Mouse (Mus musculus) layer of hippocampus, postnatal 36 days (tissue): ENCODE data around the gene Plk1. TPM values are rescaled to one million over a fixed set of nuclear protein-coding genes. Genes with fewer than 3 reads are reported as not detected.

ENCODE experiments used
- DNase-seq, 2 experiments: peaks; one replicate each; pipeline ENCODE4 v3.0.0; 2022
- total RNA-seq, 2 experiments: library from RNA; stranded (reverse); gene quantifications; 2 replicates each; pipeline ENCODE4 v1.2.3; 2021

The Plk1 gene
- total RNA-seq, 2 experiments from 2014 or later = 2.7 to 2.8 TPM

DNA sequence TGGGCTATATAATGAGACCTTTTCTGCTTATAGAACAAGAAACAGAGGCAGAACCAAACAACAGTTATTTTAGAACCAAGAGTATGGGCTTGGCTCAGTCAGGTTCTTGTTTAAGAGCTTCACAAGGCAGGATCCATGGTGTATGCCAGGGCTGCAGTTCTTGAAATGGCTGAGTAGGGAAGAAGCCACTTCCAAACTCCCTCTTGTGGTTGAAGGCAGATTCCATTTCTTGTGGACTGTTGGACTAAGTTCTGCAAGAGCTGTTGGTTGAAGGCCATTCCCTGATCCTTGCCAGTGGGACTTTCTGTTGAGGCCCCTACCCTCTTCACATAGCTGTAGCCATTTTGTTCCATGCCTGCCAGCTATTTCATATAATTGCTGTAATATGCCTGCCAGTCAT is 34.7 kb downstream of the Plk1 start:
- DNase-seq = no peak

GRCm38 (mm10) chr7:122196771-122197170 is 37.5 kb downstream of the Plk1 start:
- no peak for DNase-seq

GRCm38 (mm10) chr7:122197306-122197705 is 38.1 kb downstream of the Plk1 start:
- peak in 1 of 2 experiments; percentile 28 for DNase-seq

GRCm38 (mm10) chr7:122199296-122199695 is 40.1 kb downstream of the Plk1 start:
- no peak for DNase-seq

DNA sequence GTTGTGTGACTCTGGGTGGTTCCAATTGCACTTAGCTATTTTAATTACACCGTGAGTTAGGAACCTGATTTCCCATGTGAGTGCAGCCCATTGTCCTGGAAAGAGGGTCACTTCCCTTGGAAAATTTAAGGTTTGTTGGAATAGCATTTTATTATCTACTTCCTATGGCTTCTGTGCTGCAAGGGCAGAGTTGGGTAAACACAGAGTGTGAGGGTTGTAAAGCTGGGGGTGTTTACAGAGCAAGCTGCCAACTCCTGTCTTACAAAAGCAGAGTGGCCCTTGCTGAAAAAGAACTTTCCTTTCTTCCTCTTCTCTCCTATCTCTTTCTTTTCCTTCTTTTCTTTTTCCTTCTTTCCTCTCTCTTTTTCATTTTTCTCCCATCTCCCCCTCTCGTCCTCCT is 44.7 kb downstream of the Plk1 start:
- no peak for DNase-seq

GRCm38 (mm10) chr7:122206121-122206520 is 46.9 kb downstream of the Plk1 start:
- no peak for DNase-seq

GRCm38 (mm10) chr7:122208276-122209021 is 49.2 kb downstream of the Plk1 start:
- no peak for DNase-seq

- DNase-seq = no peak
Observed at GRCm38 (mm10) chr7:122219315-122219801, 60.1 kb downstream of the Plk1 start, which contains the start of gene Chp2. Chp2 (plus strand) TSS chr7:122219496.

Other genes starting within 250 kb of the Plk1 start
- 10 to 100 TPM; 39.8 to 41.3 TPM for gene Cog7, start 177.7 kb upstream of the Plk1 start, total RNA-seq
- gene Gga2, start 138.2 kb upstream of the Plk1 start, total RNA-seq = 10 to 100 TPM; 29.8 to 34.7 TPM
- 10 to 100 TPM; 59.2 to 61.9 TPM for gene Ubfd1, start 92.3 kb upstream of the Plk1 start, total RNA-seq
- 10 to 100 TPM in 1 of 2 experiments, 1 to 10 TPM in 1; 9.7 to 10.0 TPM for gene Ears2, start 92.2 kb upstream of the Plk1 start, total RNA-seq
- gene Ndufab1, start 57.6 kb upstream of the Plk1 start, total RNA-seq = 100 to 1,000 TPM; 290 to 336 TPM
- 1 to 10 TPM; 1.4 to 1.5 TPM for gene Palb2, start 26.5 kb upstream of the Plk1 start, total RNA-seq
- 100 to 1,000 TPM; 106 to 109 TPM for gene Dctn5, start 26.4 kb upstream of the Plk1 start, total RNA-seq
- under 1 TPM; 0.33 to 0.50 TPM for gene Ern2, start 26.8 kb downstream of the Plk1 start, total RNA-seq
- 1 to 10 TPM; 2.3 to 3.1 TPM for gene Chp2, start 60.1 kb downstream of the Plk1 start, total RNA-seq
- gene Prkcb, start 129.3 kb downstream of the Plk1 start, total RNA-seq = 100 to 1,000 TPM; 805 to 833 TPM